Mouse (Mus musculus) cerebellum, postnatal 36 days (tissue): ENCODE measurements around the gene Tmco1.

ENCODE experiments used
- DNase-seq, 2 experiments: peaks; one replicate each; pipeline ENCODE4 v3.0.0; 2021 to 2022; ENCODE audit warnings: mixed read lengths in 2 of 2

Tmco1 gene

DNA sequence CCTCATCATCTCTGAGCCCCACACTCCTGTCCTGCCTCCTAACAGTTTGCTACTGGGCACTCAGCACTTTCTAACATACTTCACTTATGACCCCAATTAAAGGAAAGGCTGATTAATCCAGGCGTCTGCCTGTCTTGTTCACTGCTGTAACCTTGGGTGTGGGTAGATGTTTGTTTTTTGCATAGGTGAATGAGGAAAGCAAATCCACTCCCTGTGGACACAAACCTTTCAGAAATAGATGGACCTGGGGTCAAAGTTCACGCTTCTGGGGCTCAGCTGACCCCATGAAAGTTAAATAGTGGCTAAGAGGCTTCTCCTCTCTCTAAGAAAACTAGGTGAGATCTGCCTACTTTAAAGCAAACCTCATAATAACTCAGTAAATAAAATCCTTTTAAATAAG lies 66.8 kb downstream of the Tmco1 start:
- no peak for DNase-seq

DNA sequence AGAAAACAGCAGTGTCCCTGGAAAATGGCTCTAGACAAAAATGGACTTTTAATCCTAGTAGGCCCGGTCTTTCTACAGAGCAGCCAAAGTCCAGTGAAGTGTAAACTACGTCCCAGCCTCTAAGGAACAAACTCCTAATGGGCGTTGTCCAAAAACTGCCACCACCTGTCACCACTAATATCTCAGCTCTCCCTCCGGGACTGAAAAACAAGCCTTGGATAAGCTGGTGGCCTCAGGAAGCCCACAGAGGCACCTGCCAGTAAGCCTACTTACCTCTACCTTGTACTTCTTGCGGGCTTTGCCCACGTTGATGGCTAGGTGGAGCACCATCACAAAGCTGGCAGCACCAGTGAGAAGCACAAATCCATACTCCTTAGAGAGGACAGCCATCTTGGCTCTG lies 69.8 kb downstream of the Tmco1 start:
- DNase-seq = no peak

DNA sequence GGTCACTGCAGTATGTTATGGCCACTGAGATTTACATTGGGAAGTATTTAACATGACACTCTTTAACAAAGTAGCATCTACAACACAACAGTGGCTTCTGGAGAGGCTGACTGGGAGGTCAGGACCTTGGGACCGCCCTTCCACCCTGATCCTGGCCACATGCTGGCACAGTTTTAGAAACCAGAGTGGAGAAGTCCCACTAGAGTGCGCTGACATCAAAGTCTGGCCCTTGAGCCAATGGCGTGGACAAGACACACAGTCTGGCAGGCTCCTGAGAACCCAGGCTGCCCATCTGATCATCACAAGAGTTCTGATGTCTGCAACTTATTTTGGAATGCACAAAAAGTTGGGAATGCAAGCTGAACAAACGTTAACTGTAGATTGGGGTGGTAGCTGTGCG lies 71.6 kb downstream of the Tmco1 start:
- DNase-seq = no peak

DNA sequence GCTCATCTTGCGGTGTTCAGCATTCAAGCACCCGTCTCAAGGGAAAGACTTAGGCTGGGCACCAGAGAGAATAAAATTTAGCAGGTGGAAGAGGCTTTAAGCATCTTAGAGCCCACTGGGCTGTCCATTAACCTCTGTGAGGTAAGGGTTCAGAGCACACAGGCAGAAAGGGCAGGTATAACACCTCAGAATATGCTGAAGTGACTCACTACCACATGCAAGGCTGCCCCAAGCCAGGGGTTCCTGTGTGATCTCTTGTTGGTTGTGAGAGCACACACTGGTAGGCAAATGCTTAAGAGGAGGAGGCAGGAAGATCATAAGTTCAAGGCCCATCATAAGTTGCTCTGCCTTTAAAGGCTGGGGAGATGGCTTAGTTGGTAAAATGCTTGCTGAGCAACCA lies 72.0 kb downstream of the Tmco1 start:
- no peak for DNase-seq

DNA sequence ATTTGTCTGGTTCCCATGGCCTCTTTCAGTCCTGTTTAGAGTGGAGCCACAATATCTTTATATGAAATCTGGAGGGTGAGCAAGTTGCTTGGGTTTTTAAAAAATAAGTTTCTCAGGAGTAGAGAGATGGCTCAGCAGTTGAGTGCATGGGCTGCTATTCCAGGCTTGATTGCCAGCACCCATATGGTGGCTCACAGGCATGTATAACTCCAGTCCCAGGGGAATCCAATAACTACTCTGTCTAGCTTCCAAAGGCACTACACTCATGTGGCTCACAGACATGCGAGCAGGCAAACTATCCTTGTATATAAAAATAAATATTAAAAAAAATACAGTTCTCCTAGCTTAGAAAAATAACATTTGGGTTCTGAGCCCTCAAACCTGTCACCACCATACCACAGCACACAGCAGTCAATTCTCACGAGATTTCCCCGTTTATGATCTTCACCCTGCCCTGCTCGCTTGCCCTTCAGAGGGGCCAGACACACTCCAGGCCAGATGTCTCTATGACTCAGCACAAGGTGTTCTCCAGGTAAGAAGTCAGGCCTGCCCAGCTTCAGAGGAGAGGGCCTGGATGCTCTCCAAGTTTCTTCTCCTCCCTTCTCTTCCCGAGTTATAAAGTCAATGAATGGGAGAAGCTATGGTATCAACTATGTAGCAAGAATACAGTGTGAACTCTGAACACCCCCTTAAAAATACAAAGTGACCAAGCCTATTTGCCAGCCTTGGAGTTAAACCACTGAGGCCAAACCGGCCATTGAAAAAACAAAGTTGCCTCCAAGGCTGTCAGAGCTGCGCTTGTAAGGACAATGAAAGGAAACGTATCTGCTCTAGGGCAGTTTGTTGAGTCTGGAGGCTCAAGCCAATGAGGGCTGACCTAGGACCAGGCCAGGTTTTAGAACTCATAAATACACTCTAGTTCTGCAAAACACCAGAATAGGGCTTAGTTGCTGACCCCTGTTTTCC lies 73.2 kb downstream of the Tmco1 start:
- no peak for DNase-seq

DNA sequence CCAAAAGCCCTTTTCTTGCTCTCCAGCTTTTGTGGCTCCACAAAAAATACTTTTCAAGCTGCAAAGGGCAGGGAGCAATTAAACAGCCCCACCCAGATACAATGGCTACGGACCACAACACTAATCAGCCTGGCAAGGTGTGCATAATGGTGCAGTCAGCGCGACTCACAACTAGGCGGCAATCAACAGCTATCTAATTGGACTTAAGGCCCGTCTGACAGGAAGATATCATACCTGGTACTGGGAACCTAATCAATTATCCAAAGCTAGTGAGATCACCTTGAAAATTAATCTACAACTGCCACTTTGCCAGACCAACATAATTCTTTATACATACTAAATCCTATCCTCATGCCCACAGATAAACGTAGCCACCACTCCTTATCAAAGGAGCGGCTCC lies 74.1 kb downstream of the Tmco1 start:
- no peak for DNase-seq

DNA sequence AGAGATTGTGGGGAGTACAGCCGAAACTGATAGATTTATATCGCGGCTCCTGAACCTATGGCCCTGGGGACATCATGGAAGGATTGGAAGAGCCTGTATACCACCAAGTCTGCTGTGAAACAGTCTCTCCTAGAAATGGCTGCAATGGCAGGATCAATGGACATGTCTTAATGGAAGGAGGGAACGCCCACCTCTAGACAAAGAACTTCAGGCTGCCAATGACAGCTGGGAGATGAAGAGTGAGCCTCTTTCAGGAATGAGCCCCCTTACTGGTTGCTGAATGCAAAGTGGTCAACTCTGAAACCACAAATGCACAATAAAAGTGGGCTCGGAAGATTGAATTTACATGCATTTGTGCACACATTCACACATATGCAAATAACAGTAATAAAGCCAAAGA lies 74.6 kb downstream of the Tmco1 start:
- no peak for DNase-seq

DNA sequence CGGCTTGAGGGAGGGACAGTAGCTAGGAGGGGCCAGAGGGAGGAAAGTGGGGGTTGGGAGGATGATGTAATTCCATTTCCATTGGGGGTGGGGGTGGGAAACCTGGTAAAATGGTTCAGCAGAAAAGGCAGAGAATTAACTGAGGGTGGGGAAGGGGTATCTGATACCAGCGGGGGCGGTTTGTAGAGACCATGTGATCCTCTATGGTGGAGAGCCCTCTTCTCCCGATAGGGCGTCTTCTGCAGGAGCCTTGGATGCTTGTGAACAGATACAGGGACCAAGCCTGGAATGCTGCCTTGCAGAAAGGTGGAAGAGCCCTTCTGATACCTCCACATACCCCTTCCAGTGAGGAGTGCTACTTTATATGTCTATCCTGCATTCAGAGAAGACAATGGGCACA lies 75.0 kb downstream of the Tmco1 start:
- no peak for DNase-seq
